Mouse (Mus musculus) ovary, adult 18-20 months (tissue): ENCODE data around the gene Myom3.
"Not testable (repeated sequence)": the region's sequence is repeated elsewhere in the genome, so short reads cannot be mapped to it uniquely, and the experiment has no call there.

Experiments
- DNase-seq: peaks from one replicate; pipeline ENCODE4 v3.0.0; 2022; ENCODE audit warnings: low spot score, mixed read lengths

Myom3 gene

GRCm38 (mm10) chr4:135759356-135759976 lies at the start of gene Myom3:
Myom3 (plus strand) TSS chr4:135759715.
- no peak for DNase-seq

GRCm38 (mm10) chr4:135710392-135710791 lies 49.1 kb upstream of the Myom3 start:
- no peak for DNase-seq

- DNase-seq: no peak
These were observed 44.7 kb upstream of the Myom3 start for GRCm38 (mm10) chr4:135714776-135715175.

- DNase-seq: not testable (repeated sequence)
These were observed 43.1 kb upstream of the Myom3 start for GRCm38 (mm10) chr4:135716438-135716837.

GRCm38 (mm10) chr4:135722540-135723290 lies 36.8 kb upstream of the Myom3 start:
- DNase-seq: no peak

GRCm38 (mm10) chr4:135726416-135726815 lies 33.1 kb upstream of the Myom3 start:
- no peak for DNase-seq

GRCm38 (mm10) chr4:135727817-135728216 lies 31.7 kb upstream of the Myom3 start, which contains the start of gene Il22ra1:
Il22ra1 (plus strand) TSS chr4:135728172.
- peak; percentile 79 for DNase-seq

GRCm38 (mm10) chr4:135730204-135730603 lies 29.3 kb upstream of the Myom3 start:
- DNase-seq: no peak

GRCm38 (mm10) chr4:135730951-135731350 lies 28.6 kb upstream of the Myom3 start:
- DNase-seq: no peak

GRCm38 (mm10) chr4:135733901-135734300 lies 25.6 kb upstream of the Myom3 start:
- no peak for DNase-seq

- DNase-seq: no peak
These were observed 22.6 kb upstream of the Myom3 start for GRCm38 (mm10) chr4:135736903-135737302.

GRCm38 (mm10) chr4:135738237-135738636 lies 21.3 kb upstream of the Myom3 start:
- DNase-seq: no peak

- no peak for DNase-seq
These were observed 20.4 kb upstream of the Myom3 start for GRCm38 (mm10) chr4:135739148-135739547.

GRCm38 (mm10) chr4:135739672-135740071 lies 19.8 kb upstream of the Myom3 start:
- no peak for DNase-seq

GRCm38 (mm10) chr4:135743520-135743919 lies 16.0 kb upstream of the Myom3 start:
- DNase-seq: no peak

GRCm38 (mm10) chr4:135744726-135745448 lies 14.6 kb upstream of the Myom3 start:
- DNase-seq: no peak

GRCm38 (mm10) chr4:135745613-135746012 lies 13.9 kb upstream of the Myom3 start:
- no peak for DNase-seq

- no peak for DNase-seq
These were observed 8.6 kb upstream of the Myom3 start for GRCm38 (mm10) chr4:135750896-135751295.

GRCm38 (mm10) chr4:135752106-135752778 lies 7.3 kb upstream of the Myom3 start:
- no peak for DNase-seq

GRCm38 (mm10) chr4:135752779-135753164 lies 6.7 kb upstream of the Myom3 start:
- DNase-seq: no peak

- DNase-seq: no peak
These were observed 1.2 kb upstream of the Myom3 start for GRCm38 (mm10) chr4:135758331-135758730.

GRCm38 (mm10) chr4:135758825-135759224 lies 690 bp upstream of the Myom3 start:
- DNase-seq: no peak
